Mouse (Mus musculus): ENCODE data around the gene Ksr1.

- TF ChIP-seq EP300 (optimal IDR thresholded peaks at IDR 0.05) (no peak), CTCF (IDR thresholded peaks at IDR 0.05; ENCODE audit: low read depth) (0 out of 2 replicates have a peak, but pooled peaks have one; percentile 14)
These were observed 65.0 kb downstream of the Ksr1 start for GRCm38 (mm10) chr11:79080965-79081891.
